Mouse (Mus musculus): ENCODE data around the gene Syt9.

Syt9 gene

DNA sequence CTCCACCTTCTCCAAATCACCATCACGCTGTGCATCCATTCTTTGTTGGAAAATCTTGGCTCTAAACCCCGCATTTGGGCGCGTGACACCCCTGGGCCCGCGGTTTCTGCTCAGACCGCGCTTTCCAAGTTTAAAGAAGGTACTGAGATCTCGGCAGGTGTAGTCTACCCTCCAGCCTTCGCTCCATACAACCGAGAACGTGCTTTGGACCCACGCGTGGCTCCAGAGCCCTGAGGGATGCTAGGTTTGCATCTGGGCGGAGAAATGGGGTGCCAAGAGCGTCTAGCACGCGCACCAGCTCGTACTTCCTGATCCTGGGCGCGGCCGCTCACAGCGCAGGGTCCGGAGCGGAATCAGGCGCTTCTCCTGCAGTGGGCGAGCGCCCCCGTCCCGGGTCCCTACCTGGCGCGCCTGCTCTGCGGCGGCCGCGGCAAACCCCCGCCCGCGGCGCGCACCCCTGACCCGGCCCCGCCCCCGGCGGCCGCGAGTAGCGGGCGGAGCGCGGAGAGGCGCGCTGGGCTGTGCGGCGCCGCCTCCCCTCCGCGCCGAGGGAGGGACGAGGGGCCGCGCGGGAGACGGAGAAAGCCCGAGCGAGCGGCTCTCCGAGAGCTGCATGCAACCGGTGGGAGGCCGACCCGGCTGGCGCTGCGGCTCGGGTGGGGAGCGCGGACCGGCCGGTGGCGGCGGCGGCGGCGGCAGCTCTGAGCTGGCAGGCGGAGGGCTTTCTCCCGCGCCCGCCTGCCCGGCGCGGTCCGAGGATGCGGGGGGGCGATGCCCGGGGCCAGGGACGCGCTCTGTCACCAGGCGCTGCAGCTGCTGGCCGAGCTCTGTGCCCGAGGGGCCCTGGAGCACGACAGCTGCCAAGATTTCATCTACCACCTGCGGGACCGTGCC, at the start of gene Syt9:
Gene Syt9 (plus strand): TSS at position 497 of the 894 bp plus-strand sequence.
- no peak for DNase-seq (ENCODE audit: extremely low spot score, low read depth, low spot score)

GRCm38 (mm10) chr7:107339013-107339412, 31.5 kb upstream of the Syt9 start:
- no peak for DNase-seq (ENCODE audit: extremely low spot score, low read depth, low spot score)

- DNase-seq (ENCODE audit: extremely low spot score, low read depth, low spot score) = no peak
Observed at GRCm38 (mm10) chr7:107339560-107340057, 30.9 kb upstream of the Syt9 start.

DNA sequence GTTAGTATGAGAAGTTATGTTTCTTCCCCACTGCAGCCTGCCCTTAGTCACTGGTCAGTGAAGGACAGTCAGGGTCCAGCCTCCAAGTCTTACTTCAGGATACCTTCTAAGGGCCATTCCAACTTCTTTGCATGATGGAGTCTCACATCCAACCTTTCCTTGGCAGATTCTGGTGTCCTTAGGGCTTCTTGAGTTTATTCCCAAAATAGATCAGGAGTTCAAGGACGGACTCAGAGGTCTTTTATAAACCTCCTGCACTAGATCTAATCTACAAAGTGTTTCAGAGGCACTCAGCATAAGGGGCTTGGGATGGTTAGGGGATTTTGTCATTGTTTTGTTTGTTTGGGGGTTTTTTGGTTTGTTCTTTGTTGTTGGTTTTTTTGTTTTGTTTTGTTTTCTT, 30.3 kb upstream of the Syt9 start:
- DNase-seq (ENCODE audit: extremely low spot score, low read depth, low spot score) = no peak

- no peak for DNase-seq (ENCODE audit: extremely low spot score, low read depth, low spot score)
Observed at GRCm38 (mm10) chr7:107341519-107342190, 28.9 kb upstream of the Syt9 start.

DNA sequence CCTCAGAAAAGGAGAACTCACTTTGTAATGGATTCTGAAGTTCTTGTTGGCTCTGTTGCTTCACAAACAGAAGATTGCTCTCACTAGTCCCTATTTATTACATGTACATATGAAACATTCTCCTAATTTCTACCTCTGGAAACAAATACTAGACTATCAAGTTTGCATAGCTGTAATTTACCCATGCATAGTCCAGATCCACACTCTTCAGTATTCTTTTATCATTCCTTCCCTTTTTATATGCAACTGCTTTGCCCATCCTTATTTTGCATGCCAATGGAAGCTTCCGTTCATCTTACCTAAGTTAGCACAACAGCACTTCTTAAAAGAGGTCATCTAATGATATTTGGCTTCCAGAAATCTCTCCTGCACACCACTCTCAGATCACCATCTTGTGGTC, 21.3 kb upstream of the Syt9 start:
- no peak for DNase-seq (ENCODE audit: extremely low spot score, low read depth, low spot score)

- DNase-seq (ENCODE audit: extremely low spot score, low read depth, low spot score) = no peak
Observed at GRCm38 (mm10) chr7:107362153-107362552, 8.4 kb upstream of the Syt9 start.

DNA sequence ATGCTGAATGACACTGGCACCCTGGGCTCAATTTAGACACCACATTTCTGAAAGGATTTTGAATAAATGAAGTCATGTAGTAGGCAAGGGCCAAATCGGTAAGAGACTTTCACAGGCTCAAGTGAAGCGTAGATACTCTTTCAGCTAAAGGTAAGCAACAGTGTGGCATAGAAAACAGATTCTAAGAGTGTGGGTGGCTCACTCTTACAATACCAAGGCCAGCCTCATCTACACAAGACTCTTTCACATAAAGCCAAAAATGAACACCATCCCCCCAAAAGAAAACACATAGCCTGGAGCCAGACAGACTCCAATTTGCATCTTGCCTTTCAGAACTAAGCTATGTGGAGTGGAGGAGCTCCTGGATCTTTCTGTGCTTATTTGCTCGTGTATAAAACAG, 7.9 kb upstream of the Syt9 start:
- no peak for DNase-seq (ENCODE audit: extremely low spot score, low read depth, low spot score)

- no peak for DNase-seq (ENCODE audit: extremely low spot score, low read depth, low spot score)
Observed at GRCm38 (mm10) chr7:107371126-107371920, 795 bp downstream of the Syt9 start.

- no peak for DNase-seq (ENCODE audit: extremely low spot score, low read depth, low spot score)
Observed at GRCm38 (mm10) chr7:107380562-107380961, 10.0 kb downstream of the Syt9 start.

DNA sequence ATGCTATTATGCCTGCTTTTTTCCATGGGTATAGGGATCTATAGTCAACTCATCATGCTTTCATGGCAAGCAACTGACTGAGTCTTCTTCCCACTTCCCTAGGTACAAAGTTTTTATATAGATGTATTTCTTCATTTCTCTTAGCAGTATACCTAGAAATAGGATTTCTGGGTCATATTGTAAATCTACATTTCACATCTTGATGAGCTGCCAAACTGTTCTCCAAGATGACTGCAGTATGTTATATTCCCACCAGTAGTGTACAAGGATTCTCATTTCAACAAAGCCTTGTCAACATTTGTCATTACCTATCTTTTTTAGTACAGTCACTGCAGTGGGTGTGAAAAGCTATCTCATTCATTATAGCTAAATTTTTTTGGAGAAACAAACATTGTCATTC, 19.1 kb downstream of the Syt9 start:
- no peak for DNase-seq (ENCODE audit: extremely low spot score, low read depth, low spot score)

DNA sequence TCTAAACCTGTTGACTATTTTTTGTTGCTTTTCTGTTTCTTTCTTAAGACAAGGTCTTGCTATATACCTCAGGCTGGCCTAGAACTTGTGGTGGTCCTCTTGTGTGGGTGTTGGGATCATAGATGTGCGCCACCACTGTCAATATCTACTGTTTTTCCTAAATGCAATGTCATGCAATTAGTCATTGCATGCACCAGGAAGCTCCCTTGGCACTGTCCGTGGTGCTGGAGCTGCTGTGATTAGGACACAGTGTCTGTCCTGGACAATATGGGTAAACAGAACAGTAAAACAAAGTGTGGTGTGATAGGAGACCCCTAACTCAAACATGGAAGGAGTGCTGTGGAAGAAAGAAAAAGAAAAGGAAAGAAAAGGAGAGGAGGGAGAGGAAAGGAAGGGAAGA, 22.2 kb downstream of the Syt9 start:
- peak; percentile 12 for DNase-seq (ENCODE audit: extremely low spot score, low read depth, low spot score)

DNA sequence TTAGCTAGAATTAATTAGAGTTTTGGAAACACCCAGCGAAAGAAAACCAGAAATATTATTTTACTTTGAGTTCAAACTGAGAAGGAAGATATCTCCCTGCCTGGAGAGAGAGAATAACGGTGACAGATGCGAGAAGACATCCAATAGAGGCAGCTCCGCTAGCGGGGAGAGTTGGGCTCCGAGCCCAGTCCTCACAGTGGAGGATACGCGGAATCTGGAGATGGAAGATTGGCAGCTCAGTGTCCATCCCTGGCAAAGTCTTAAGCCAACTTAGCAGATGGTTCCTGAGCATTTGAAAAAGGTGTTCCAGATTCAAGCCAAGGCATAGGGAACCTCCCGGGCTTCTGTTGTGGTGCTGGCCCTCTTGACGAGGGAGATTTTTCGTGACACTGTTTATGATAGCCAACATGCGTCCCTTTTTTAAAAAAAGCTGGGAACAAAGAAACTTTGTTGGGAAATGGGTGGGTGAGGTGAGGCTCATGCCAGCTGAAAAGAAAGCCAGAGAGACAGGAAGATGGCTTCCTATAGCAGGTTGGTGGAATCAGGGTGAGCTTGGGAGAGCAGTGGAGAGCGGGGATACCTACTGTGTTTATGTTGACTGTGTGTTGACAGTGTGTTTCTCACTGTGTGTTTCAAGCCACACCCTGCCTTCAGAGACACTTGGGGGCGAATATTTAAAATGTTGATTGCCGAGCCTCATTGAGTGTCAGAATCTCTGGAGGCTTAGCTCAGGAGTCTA, 29.7 kb downstream of the Syt9 start:
- DNase-seq (ENCODE audit: extremely low spot score, low read depth, low spot score) = no peak

DNA sequence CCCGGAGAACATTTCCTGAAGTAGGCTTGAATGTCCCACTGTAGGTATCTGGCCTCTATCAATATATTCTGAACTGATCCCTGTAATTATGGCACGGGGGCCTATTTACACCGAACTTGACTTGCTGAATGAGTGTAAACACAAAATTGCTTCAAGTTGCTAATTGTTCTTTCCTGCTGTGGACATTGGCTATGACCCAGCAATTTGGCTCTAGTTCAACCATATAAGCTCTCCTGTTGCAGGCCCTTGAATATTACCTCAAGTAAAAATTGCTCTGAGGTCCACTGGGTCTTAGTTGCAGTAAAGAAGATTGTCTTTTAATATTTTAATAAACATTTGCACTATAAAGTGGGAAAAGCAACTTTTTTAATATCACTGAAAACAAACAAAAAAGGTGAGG, 32.7 kb downstream of the Syt9 start:
- no peak for DNase-seq (ENCODE audit: extremely low spot score, low read depth, low spot score)

DNA sequence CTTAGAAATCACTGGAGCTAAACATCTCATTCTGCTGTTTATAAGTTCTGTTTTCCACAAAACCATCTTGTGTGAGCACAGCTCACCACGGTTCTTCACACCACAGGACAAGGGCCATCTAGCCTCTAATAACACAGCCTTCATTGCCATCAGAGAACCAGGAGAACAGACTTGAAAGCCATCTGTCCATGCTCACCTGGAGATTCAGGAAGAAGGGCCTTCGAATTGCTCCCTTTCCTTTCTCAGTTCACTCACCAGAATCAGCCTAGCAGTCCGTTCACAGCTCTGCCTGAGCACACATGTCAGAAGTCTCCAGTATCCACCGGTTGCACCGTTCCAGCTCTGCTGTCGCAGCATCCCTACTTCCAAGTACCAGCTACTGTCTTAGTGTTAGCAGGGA, 44.4 kb downstream of the Syt9 start:
- DNase-seq (ENCODE audit: extremely low spot score, low read depth, low spot score) = no peak

- no peak for DNase-seq (ENCODE audit: extremely low spot score, low read depth, low spot score)
Observed at GRCm38 (mm10) chr7:107417043-107417850, 46.7 kb downstream of the Syt9 start.

DNA sequence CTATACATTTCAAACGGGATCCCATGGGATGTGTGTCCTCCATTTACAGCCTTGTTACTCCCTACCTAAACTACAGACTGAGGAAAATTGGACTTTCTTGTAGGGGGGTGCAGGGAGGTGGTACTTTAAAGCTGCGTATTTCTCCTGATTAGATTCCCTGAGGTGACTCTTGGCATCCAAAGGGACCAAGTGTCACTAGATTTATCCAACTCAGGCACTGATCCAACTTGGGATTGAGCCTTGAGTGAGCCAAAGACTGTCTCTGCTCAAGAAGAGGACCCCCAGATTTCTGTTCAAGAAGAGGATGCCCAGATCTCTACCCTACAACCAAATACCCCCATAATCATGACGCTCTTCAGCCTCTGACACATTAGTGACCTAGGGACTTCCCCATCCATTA, 66.9 kb downstream of the Syt9 start:
- DNase-seq (ENCODE audit: extremely low spot score, low read depth, low spot score) = no peak

- no peak for DNase-seq (ENCODE audit: extremely low spot score, low read depth, low spot score)
Observed at GRCm38 (mm10) chr7:107444579-107444978, 74.1 kb downstream of the Syt9 start.

DNA sequence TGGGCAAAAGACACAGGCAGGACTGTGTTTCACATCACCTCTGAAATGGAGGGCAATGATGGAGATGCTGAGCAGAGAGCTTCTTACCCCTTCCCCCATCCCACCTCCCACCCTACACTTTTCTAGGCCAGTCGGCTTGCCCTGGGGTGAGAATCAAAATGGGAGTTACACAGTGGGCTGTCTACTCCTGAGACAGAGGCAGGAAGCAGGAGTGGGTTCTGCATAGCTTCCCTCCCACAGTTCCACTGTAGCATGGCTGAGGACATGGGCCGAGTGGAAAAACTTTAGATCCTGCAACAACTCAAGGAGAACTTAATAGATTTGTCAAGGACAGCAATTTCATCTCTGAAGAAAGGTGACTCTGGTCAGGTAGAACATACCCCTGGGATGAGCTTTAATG, 84.1 kb downstream of the Syt9 start:
- DNase-seq (ENCODE audit: extremely low spot score, low read depth, low spot score) = no peak

- no peak for DNase-seq (ENCODE audit: extremely low spot score, low read depth, low spot score)
Observed at GRCm38 (mm10) chr7:107455118-107455521, 84.6 kb downstream of the Syt9 start.

All from hindlimb bud, embryonic 11.5 days (tissue).